In genomic region chr10:5167481-5167880, GRCm38 (mm10) we compare ENCODE assay signal across 22 mouse cellular contexts.
DNase-seq lines count a peak whose midpoint lies in the region; ATAC-seq and TF ChIP-seq lines count a peak whose summit lies in the region.
"Had no signal": no experiment of that assay in that cellular context is flagged by ENCODE, and none has a peak within 500 bp of the region (broad histone marks: within the 10 kb centered on the region; RNA-seq: fewer than 3 reads in every experiment).

No protein-coding gene starts in this region.

- peaks cover 28% of the 10 kb centered on the region for H3K4me1 ChIP-seq in cerebellum, adult 2 months (ENCODE audit: control insufficient read depth, insufficient read depth, low read length)
- no peaks in the 10 kb centered on the region for H3K4me1 ChIP-seq in intestine, embryonic 14.5 days (replicated peaks; ENCODE audit: control insufficient read depth, insufficient read depth, low read length)
- H3K4me1 ChIP-seq in intestine, embryonic 15.5 days (replicated peaks) = no peaks in the 10 kb centered on the region
- H3K4me1 ChIP-seq: embryonic facial prominence, embryonic 15.5 days; forebrain, embryonic 10.5 days; hindbrain, embryonic 12.5 days had no signal

- no peak overlapping the region for H3K4me3 ChIP-seq in cerebellum, adult 2 months (replicated peaks; ENCODE audit: insufficient read depth, low read depth, low read length)
- H3K4me3 ChIP-seq in intestine, embryonic 14.5 days (ENCODE audit: low read depth, low read length) = no peak overlapping the region
- no peak overlapping the region for H3K4me3 ChIP-seq in intestine, embryonic 15.5 days (replicated peaks)
- H3K4me3 ChIP-seq: embryonic facial prominence, embryonic 15.5 days; erythroblast, embryonic 14.5 days; forebrain, embryonic 10.5 days; heart, embryonic 13.5 days; hindbrain, embryonic 12.5 days had no signal

- no peak for TF ChIP-seq CTCF in cerebellum, adult 2 months (IDR thresholded peaks at IDR 0.05; ENCODE audit: borderline replicate concordance, insufficient read depth, low read depth, low read length)

- 31% methylated on average over 3 of the region's 3 CpGs for WGBS in cerebellum, adult 2 months
- WGBS in intestine, embryonic 14.5 days = 70% methylated on average over 3 of the region's 3 CpGs
- 69% methylated on average over 3 of the region's 3 CpGs for WGBS in intestine, embryonic 15.5 days

- DNase-seq in cerebellum, adult 2 months = peak in 1 of 2 experiments; percentile 70
- DNase-seq in cerebellum, adult 8-10 months = no peak
- DNase-seq in intestine, embryonic 14.5 days (ENCODE audit: low spot score) = peak; percentile 23
- peak; percentile 63 for DNase-seq in cerebellum, adult 9-11 months
- no peak for DNase-seq in left cerebral cortex, postnatal 36 days (ENCODE audit: low spot score in 2 of 2)
- DNase-seq: adrenal gland, postnatal 14 days; embryo, embryonic 11 days; gastrocnemius, postnatal 10 days; heart, postnatal 4 days; kidney, adult 18-20 months had no signal

- H3K27me3 ChIP-seq in cerebellum, adult 2 months (ENCODE audit: control insufficient read depth, insufficient read depth, low read length) = no peaks in the 10 kb centered on the region
- no peaks in the 10 kb centered on the region for H3K27me3 ChIP-seq in intestine, embryonic 14.5 days (replicated peaks; ENCODE audit: control insufficient read depth, insufficient read depth, low read length)
- H3K27me3 ChIP-seq in intestine, embryonic 15.5 days (replicated peaks) = no peaks in the 10 kb centered on the region
- H3K27me3 ChIP-seq: CH12.LX; embryonic facial prominence, embryonic 15.5 days; heart, embryonic 13.5 days; hindbrain, embryonic 12.5 days; Patski had no signal

- H3K9me3 ChIP-seq in intestine, embryonic 14.5 days (ENCODE audit: control insufficient read depth, low read length) = no peaks in the 10 kb centered on the region
- H3K9me3 ChIP-seq in intestine, embryonic 15.5 days = no peaks in the 10 kb centered on the region
- H3K9me3 ChIP-seq: embryonic facial prominence, embryonic 15.5 days; forebrain, embryonic 10.5 days; heart, embryonic 13.5 days; hindbrain, embryonic 12.5 days had no signal

- intact Hi-C loops in left cerebral cortex, postnatal 36 days (cut with DNase I) = no loop called here

- no peak for TF ChIP-seq POLR2A in cerebellum, adult 2 months (IDR thresholded peaks at IDR 0.05; ENCODE audit: borderline replicate concordance, insufficient read depth, low read length)

- no peak for ATAC-seq in intestine, embryonic 14.5 days (replicated peaks; ENCODE audit: low FRiP score, low TSS enrichment, low read depth)
- ATAC-seq in intestine, embryonic 15.5 days = no peak
- ATAC-seq: activated CD4-positive, CD25-positive, alpha-beta regulatory T cell, adult 4 months; forebrain, embryonic 14.5 days; hindbrain, embryonic 16.5 days; inflammation-experienced regulatory T-cells, adult 6 months; Patski had no signal

- no peak overlapping the region for H3K4me2 ChIP-seq in intestine, embryonic 14.5 days (ENCODE audit: low read length)
- H3K4me2 ChIP-seq in intestine, embryonic 15.5 days (replicated peaks) = no peak overlapping the region
- H3K4me2 ChIP-seq: embryonic facial prominence, embryonic 15.5 days; heart, embryonic 13.5 days; hindbrain, embryonic 12.5 days had no signal

- H3K9ac ChIP-seq in intestine, embryonic 14.5 days (ENCODE audit: low read length) = no peak overlapping the region
- H3K9ac ChIP-seq in intestine, embryonic 15.5 days = no peak overlapping the region
- H3K9ac ChIP-seq: embryonic facial prominence, embryonic 15.5 days; heart, embryonic 13.5 days; hindbrain, embryonic 12.5 days had no signal

- peaks cover 33% of the 10 kb centered on the region for H3K36me3 ChIP-seq in intestine, embryonic 14.5 days (ENCODE audit: control insufficient read depth, insufficient read depth, low read length)
- H3K36me3 ChIP-seq in intestine, embryonic 15.5 days = 0 out of 2 replicates have a peak, but pooled peaks cover 3% of the 10 kb centered on the region
- H3K36me3 ChIP-seq: forebrain, embryonic 10.5 days; hindbrain, embryonic 12.5 days had no signal

- H3K27ac ChIP-seq in cerebellum, adult 2 months (ENCODE audit: insufficient read depth, low read length) = peak overlapping the region; percentile 69; the same call in 1 of the 2 replicates
- no peak overlapping the region for H3K27ac ChIP-seq in intestine, embryonic 14.5 days (ENCODE audit: low read depth)
- no peak overlapping the region for H3K27ac ChIP-seq in intestine, embryonic 15.5 days
- H3K27ac ChIP-seq: embryonic facial prominence, embryonic 15.5 days; forebrain, embryonic 10.5 days; heart, embryonic 13.5 days; hindbrain, embryonic 12.5 days had no signal

Comparison
In these comparisons a context has a peak if more than half of its experiments do, and no peak if none do; other contexts are left out.
1. DNase-seq: peak in intestine, embryonic 14.5 days (single experiment) and cerebellum, adult 9-11 months (single experiment); none in cerebellum, adult 8-10 months (single experiment) and left cerebral cortex, postnatal 36 days (0 of 2).